Mouse (Mus musculus): ENCODE data around the gene Aifm2.

Gene Aifm2

DNA sequence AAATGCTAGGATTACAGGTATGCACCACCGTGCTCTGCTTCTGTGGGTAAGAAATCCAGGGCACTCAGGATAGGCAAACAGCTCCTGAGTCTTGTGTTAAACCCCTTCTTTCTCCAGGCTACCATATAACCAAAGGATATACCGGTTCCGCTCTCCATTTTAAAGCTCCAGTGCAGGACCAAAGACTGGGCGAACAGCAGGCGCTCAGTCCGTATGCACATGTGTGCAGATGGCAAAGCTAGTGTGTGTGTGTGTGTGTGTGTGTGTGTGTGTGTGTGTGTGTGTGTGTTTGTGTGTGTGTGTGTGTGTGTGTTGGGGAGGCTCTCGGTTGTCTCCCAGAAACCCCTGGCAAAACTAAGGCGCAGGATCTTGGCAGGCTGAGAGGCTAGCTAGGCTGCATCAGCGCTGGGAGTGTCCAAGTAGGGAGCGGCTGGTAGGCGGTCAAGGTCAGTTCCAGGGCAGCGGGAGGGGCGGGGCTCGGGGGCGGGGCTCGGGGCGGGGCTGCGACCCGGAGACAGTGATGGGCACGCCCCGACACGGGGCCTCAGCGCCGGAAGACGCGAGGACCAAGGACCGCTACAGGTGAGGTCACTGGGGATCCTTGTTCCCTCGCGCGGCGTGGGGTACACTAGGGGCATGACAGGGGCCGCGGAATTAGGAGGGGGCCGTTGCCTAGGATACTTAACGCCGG is at the start of gene Aifm2:
Gene Aifm2 (plus strand): TSS at position 493 of the 691 bp plus-strand sequence.
- DNase-seq, result no peak

DNA sequence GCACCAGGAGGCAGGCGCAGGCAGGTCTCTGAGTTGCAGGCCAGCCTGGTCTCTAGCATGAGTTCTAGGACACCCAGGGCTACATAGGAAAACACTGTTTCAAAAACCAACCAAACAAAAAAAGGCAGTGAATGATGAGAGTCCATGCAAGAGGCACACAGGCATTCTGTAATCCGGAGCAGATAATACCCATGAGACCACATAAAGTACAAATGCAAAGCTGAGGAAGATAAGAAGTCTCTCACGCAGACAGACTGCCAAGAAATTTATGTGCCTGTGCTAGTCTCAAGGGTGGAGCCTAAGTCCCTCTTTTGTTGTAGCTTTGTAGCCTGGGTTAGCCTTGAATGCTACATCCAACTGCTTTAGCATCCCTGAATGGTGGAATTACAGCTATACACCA is 49.4 kb upstream of the Aifm2 start:
- no peak for DNase-seq

DNA sequence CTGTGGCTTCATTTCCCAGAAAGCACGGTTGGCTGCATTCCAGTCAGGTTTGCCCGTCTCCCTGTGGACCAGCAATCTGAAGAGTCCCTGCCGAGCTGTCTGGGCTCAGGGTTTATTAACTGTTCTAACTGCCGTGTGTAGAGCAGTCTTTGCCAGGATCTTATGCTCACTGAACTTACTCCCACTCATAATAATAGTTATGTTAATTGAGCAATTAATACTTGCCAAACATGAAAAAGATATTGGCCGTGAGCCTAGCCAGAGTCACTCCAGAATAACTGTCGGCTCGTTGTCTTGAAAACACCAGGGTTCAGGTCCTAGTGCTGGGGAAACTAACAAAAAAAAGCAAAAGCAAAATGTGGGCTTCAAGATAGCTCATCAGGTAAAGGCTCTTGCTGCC is 45.8 kb upstream of the Aifm2 start:
- no peak for DNase-seq

GRCm38 (mm10) chr10:61669896-61670295 is 45.2 kb upstream of the Aifm2 start:
- DNase-seq, result no peak

GRCm38 (mm10) chr10:61670758-61671157 is 44.3 kb upstream of the Aifm2 start:
- DNase-seq, result no peak

DNA sequence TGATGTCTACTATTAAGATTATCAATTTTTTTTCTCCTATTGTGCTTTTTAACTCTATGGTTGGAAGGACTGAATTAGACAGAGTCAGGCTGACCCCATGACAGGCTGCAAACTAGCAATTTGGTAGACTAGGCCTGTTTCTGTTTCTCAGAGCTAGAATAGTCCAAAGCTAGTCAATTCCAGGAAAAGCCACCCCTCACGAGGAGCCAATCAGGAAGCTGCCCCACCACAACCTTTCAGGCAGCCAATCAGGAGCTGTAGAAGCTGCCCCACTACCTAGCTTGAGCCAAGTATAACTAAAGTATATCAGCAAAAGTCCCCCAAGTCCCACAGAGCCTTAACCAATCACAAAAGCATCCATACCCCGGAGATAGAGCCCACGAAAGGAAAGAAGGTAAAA is 39.1 kb upstream of the Aifm2 start:
- no peak for DNase-seq

GRCm38 (mm10) chr10:61679545-61679944 is 35.5 kb upstream of the Aifm2 start:
- no peak for DNase-seq

DNA sequence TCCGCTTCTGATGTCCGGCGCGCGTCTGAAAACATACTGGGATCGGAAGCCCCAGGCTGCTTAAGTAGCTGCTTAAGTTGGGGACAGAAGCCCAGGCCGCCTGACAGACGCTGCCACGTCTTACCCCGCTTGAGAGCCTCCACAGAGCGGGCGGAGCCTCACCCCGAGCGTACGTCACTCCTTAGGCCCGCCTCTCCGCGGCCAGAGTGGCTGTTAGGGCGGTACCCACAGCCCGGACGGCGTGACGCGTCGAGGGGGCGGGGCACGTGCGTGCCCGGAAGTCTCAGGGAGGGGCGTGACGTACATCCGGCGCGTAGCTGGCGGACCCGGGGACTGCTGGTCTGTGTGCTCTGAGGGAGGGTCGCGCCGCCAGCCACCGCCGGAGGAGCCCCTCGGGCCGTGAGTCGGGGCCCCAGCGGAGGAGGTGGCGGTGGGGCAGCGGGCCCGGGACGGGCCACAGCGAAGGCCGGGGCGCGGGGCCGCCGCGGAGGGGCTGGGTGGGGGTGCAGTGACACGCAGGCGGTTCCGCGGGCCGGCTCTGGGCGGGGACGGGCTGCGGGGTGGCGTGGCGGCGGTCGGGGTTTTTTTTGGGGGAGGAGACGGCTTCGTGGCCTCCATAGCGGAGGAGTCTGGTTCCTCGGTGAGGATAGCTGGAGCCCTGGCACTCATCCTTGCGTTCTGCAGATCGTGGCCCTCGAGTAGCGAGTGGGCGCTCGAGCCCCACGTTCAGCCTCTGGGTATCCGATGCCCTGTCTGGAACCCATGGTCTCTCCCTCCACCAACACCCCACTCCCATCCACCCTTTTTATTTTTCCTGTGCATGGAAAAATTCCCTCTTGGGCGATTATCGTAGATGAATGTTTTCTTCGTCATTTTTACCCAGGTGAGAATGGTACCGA is 34.8 kb upstream of the Aifm2 start, which contains the start of gene Sar1a:
Gene Sar1a (plus strand): TSS at position 285 of the 899 bp plus-strand sequence.
- peak; percentile 96 for DNase-seq

DNA sequence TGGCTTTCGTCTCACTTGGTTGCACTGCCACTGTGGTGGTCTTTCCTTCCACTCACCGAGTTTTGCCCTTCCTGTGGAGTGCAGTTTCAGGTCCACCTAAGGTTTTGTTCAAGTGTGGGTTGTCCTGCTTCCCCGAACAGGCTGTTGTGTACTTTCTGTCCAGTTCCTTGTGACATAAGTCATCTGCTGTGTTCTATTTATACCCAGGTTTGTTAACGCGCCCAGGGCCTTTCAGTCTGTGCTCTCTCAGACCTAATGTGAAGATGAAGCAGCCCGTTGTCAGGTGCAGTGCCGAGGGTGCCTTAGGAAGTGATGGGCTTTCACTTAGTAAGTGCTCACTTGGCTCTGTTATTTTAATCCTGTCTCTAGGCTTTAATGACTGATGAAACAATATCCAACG is 25.7 kb upstream of the Aifm2 start:
- no peak for DNase-seq

- DNase-seq, result no peak
These were observed 21.5 kb upstream of the Aifm2 start for GRCm38 (mm10) chr10:61693563-61693962.

DNA sequence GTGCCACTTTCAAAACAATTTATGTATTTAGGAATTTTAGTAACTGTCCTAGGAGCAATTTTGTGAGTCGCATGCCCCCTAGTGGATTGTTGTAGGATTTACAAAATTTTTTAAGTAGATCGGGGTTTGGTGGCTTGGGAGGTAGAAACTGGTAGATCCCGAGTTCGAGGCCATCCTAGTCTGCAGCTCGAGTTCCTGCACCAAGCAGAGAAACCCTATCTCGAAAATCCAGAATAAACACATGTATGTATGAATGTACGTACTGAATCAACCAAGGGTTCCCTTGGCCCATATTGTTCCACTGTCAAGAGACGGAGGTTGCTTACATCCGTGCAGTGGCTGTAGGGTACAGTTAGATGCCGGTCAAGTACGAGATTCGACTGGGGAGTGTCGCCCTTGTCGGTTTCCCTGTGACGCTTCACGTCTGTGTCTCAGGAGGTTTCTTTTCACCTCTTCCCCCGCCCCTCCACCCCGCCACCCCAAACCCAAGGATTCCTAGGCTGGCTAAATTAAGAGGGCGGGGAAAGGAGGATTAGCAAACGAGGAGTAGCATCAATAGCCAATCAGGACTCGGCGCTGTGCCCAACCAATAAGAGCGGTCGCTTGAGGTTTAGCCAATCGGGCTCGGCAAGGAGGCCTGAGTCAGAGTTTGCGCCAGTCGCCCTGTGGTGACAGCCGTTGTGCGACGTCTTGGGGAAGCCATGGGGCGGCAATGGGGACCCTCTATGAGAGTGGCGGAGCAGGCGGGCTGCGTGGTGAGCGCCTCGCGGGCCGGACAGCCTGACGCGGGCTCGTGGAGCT is 20.0 kb upstream of the Aifm2 start, which contains the start of gene Tysnd1:
Gene Tysnd1 (plus strand): TSS at position 645 of the 801 bp plus-strand sequence.
- peak; percentile 89 to 93 for DNase-seq

GRCm38 (mm10) chr10:61695703-61696559 is 19.1 kb upstream of the Aifm2 start:
- peak in 1 of 2 experiments; percentile 39 for DNase-seq

- peak in 1 of 2 experiments; percentile 26 for DNase-seq
These were observed 18.6 kb upstream of the Aifm2 start for GRCm38 (mm10) chr10:61696560-61696823.

- DNase-seq, result no peak
These were observed 18.0 kb upstream of the Aifm2 start for GRCm38 (mm10) chr10:61697028-61697427.

DNA sequence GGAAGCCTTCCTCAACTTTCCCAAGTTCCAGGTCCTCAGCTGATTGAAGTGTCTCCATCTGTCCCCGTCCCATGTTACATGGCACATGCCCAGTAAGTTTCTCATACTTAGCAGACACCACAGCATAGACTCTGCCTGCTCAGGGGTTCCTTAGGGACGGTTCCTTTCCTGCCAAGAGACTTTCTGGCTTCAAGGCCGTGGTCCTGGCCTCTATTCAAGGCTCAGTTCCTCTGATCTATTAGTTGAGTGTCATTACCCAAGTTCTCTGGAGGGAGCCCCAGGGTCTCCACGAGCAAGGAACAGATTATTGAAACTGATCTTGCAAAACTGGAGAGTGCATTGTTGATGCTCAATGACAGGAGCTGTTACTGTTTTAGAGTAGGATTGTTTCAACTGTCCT is 10.4 kb upstream of the Aifm2 start:
- no peak for DNase-seq

GRCm38 (mm10) chr10:61706412-61707375 is 8.4 kb upstream of the Aifm2 start:
- no peak for DNase-seq

DNA sequence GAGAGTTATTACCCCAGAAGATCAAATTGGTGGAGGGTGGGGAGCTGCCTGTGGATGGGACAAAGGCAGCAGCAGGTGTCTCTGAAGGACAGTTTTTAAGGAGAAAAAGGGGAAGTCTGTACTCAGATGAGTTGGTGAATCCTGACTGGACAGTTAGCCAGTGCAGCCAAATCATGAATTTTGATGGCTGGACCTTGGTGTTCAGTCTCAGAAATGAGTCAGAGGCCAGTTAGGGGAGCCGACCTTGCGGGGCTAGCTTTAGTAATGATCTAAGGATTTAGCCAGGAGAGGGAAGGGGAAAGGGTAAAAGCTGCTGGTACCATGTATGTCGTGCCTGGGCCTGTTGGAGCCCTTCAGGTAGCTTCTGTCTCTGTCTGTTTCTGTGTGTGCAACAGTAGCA is 1.5 kb upstream of the Aifm2 start:
- no peak for DNase-seq

DNA sequence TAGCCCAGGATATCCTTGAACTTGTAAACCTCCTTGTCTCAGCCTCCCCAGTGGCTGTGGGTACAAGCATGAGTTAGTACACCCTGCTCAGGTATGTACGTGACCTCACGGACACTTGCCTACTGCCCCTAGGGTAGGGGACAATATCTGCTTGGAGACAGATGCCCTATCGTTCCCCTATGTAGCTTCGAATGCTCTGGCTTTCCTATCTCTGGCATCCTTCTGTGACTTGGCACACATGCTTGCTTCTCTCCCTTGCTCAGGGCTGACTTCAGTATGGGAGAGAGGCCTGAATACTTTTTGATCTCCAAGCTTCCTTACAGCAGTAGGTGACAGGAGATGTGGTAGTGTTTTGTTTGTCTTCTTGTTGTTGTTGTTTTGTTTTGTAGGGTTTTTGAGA is 917 bp upstream of the Aifm2 start:
- no peak for DNase-seq

- DNase-seq, result no peak
These were observed 387 bp downstream of the Aifm2 start for GRCm38 (mm10) chr10:61715462-61715837.

GRCm38 (mm10) chr10:61715996-61716864 is 1.2 kb downstream of the Aifm2 start:
- no peak for DNase-seq

Data from thymus, adult 18-20 months (tissue).